Mouse (Mus musculus) megakaryocyte, embryonic 14.5 days (primary cell): ENCODE results near the gene Map2k7. TPM values are rescaled to one million over a fixed set of nuclear protein-coding genes. Genes with fewer than 3 reads are reported as not detected.

ENCODE experiments used
- H3K27me3 ChIP-seq: replicated peaks from 2 replicates; pipeline ENCODE3; 2012; ENCODE audit warnings: inconsistent platforms
- H3K36me3 ChIP-seq: replicated peaks from 2 replicates; pipeline ENCODE3; 2012; ENCODE audit warnings: low read length, inconsistent platforms, mixed read lengths
- H3K4me1 ChIP-seq: 2 replicates; pipeline ENCODE4 v1.6.1; 2012; ENCODE audit warnings: inconsistent platforms
- H3K4me3 ChIP-seq: replicated peaks from 2 replicates; pipeline ENCODE3; 2012; ENCODE audit warnings: moderate library complexity, mild to moderate bottlenecking, inconsistent platforms
- H3K9me3 ChIP-seq: 2 replicates; pipeline ENCODE4 v1.6.1; 2012; ENCODE audit warnings: inconsistent platforms
- FLI1 ChIP-seq: IDR thresholded peaks from 2 replicates; pipeline ENCODE4 v1.6.1; 2012; ENCODE audit warnings: low read length, inconsistent platforms, mixed read lengths
- GATA1 ChIP-seq: IDR thresholded peaks from 3 replicates; pipeline ENCODE4 v1.6.1; 2012; ENCODE audit warnings: mixed read lengths, low read length, inconsistent platforms, borderline replicate concordance
- polyA plus RNA-seq: library from polyadenylated mRNA; stranded (reverse); fragments of >175 nt; gene quantifications from 2 replicates; pipeline ENCODE4 v1.2.3, GENCODE M21; 2012; ENCODE audit warnings: low replicate concordance; ENCODE audit not compliant: insufficient read depth

Map2k7 gene
- polyA plus RNA-seq, 1 experiment: 92.1 TPM

GRCm38 (mm10) chr8:4226323-4226722, 12.2 kb upstream of the Map2k7 start:
- Histone ChIP-seq H3K4me3 (peak overlapping the region; percentile 10), H3K36me3 (no peaks in the 10 kb centered on the region), H3K4me1 (peaks cover 40% of the 10 kb centered on the region), H3K9me3 (no peaks in the 10 kb centered on the region), H3K27me3 (peaks cover 56% of the 10 kb centered on the region)
- TF ChIP-seq FLI1 (no peak), GATA1 (no peak)

- H3K4me3 ChIP-seq: peak within 1 kb of the TSS; percentile 23
- peaks cover 61% of the 10 kb centered on the region for H3K27me3 ChIP-seq
Measured at GRCm38 (mm10) chr8:4226739-4227347, 11.7 kb upstream of the Map2k7 start, which contains the start of gene Lrrc8e. Gene Lrrc8e (plus strand): TSS chr8:4226827.

GRCm38 (mm10) chr8:4227919-4228318, 10.6 kb upstream of the Map2k7 start:
- Histone ChIP-seq H3K9me3 (no peaks in the 10 kb centered on the region), H3K27me3 (peaks cover 64% of the 10 kb centered on the region), H3K4me1 (peaks cover 34% of the 10 kb centered on the region), H3K4me3 (no peak overlapping the region), H3K36me3 (no peaks in the 10 kb centered on the region)
- TF ChIP-seq GATA1 (no peak), FLI1 (no peak)

More at GRCm38 (mm10) chr8:4226739-4227347, 11.7 kb upstream of the Map2k7 start, which contains the start of gene Lrrc8e:
- H3K9me3 ChIP-seq: no peaks in the 10 kb centered on the region
- no peaks in the 10 kb centered on the region for H3K36me3 ChIP-seq
- TF ChIP-seq FLI1: no peak
- no peak for TF ChIP-seq GATA1
- peaks cover 40% of the 10 kb centered on the region for H3K4me1 ChIP-seq

- peaks cover 60% of the 10 kb centered on the region for H3K27me3 ChIP-seq
- H3K9me3 ChIP-seq: no peaks in the 10 kb centered on the region
- TF ChIP-seq GATA1: no peak
- no peak for TF ChIP-seq FLI1
- H3K36me3 ChIP-seq: no peaks in the 10 kb centered on the region
- no peak overlapping the region for H3K4me3 ChIP-seq
- H3K4me1 ChIP-seq: peaks cover 30% of the 10 kb centered on the region
Measured at GRCm38 (mm10) chr8:4229784-4230183, 8.8 kb upstream of the Map2k7 start.

- H3K36me3 ChIP-seq: no peaks in the 10 kb centered on the region
- peaks cover 30% of the 10 kb centered on the region for H3K4me1 ChIP-seq
- peaks cover 66% of the 10 kb centered on the region for H3K27me3 ChIP-seq
- TF ChIP-seq GATA1 (no peak), FLI1 (no peak)
- no peaks in the 10 kb centered on the region for H3K9me3 ChIP-seq
- no peak overlapping the region for H3K4me3 ChIP-seq
Measured at GRCm38 (mm10) chr8:4230612-4231351, 7.8 kb upstream of the Map2k7 start.

- Histone ChIP-seq H3K27me3 (peaks cover 18% of the 10 kb centered on the region), H3K9me3 (no peaks in the 10 kb centered on the region), H3K36me3 (peaks cover 33% of the 10 kb centered on the region), H3K4me3 (peak overlapping the region; percentile 96), H3K4me1 (peaks cover 51% of the 10 kb centered on the region)
- TF ChIP-seq FLI1 (no peak), GATA1 (no peak)
Measured at GRCm38 (mm10) chr8:4237814-4238433, 616 bp upstream of the Map2k7 start.

- TF ChIP-seq GATA1 (no peak), FLI1 (no peak)
- Histone ChIP-seq H3K36me3 (peaks cover 47% of the 10 kb centered on the region), H3K9me3 (no peaks in the 10 kb centered on the region), H3K27me3 (peaks cover 13% of the 10 kb centered on the region), H3K4me1 (peaks cover 51% of the 10 kb centered on the region), H3K4me3 (peak overlapping the region; percentile 96)
Measured at GRCm38 (mm10) chr8:4239193-4239890, 802 bp downstream of the Map2k7 start.

- Histone ChIP-seq H3K9me3 (no peaks in the 10 kb centered on the region), H3K4me3 (no peak overlapping the region), H3K27me3 (no peaks in the 10 kb centered on the region), H3K36me3 (peaks cover 100% of the 10 kb centered on the region), H3K4me1 (peaks cover 30% of the 10 kb centered on the region)
- TF ChIP-seq GATA1: no peak
- no peak for TF ChIP-seq FLI1
Measured at GRCm38 (mm10) chr8:4245061-4245460, 6.5 kb downstream of the Map2k7 start.

- Histone ChIP-seq H3K36me3 (peaks cover 98% of the 10 kb centered on the region), H3K4me3 (no peak overlapping the region), H3K4me1 (peaks cover 30% of the 10 kb centered on the region), H3K27me3 (no peaks in the 10 kb centered on the region), H3K9me3 (no peaks in the 10 kb centered on the region)
- TF ChIP-seq FLI1: no peak
- no peak for TF ChIP-seq GATA1
Measured at GRCm38 (mm10) chr8:4245737-4246136, 7.2 kb downstream of the Map2k7 start.
